Mouse (Mus musculus): Measurements from ENCODE around the gene BC024978. TPM values are rescaled to one million over a fixed set of nuclear protein-coding genes. Genes with fewer than 3 reads are reported as not detected.
A peak's percentile ranks its signal among the peaks of the same experiment; 100 is the strongest.

The BC024978 gene
- polyA plus RNA-seq, 1 experiment from 2014 or later: 3.8 TPM

DNA sequence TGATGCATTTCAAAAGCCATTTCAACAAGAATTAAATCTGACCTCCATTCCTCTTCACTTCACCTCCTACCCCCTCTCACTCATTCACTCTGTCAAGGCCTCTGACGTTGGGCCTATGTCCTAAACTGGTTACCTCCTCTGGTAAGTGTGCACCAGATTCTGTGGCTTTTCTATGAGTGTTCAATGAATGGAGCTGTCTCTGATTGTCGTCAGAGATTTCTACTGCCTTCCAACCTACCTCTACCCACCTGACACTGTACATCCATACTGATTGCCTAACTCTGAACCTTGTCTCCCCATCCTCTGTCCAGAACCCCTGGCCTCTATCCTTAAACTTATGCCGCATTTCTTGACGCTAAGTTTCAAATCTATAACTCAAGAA lies 17.6 kb upstream of the BC024978 start:
- H3K27ac ChIP-seq (ENCODE audit: low read depth): peak overlapping the region; percentile 92

DNA sequence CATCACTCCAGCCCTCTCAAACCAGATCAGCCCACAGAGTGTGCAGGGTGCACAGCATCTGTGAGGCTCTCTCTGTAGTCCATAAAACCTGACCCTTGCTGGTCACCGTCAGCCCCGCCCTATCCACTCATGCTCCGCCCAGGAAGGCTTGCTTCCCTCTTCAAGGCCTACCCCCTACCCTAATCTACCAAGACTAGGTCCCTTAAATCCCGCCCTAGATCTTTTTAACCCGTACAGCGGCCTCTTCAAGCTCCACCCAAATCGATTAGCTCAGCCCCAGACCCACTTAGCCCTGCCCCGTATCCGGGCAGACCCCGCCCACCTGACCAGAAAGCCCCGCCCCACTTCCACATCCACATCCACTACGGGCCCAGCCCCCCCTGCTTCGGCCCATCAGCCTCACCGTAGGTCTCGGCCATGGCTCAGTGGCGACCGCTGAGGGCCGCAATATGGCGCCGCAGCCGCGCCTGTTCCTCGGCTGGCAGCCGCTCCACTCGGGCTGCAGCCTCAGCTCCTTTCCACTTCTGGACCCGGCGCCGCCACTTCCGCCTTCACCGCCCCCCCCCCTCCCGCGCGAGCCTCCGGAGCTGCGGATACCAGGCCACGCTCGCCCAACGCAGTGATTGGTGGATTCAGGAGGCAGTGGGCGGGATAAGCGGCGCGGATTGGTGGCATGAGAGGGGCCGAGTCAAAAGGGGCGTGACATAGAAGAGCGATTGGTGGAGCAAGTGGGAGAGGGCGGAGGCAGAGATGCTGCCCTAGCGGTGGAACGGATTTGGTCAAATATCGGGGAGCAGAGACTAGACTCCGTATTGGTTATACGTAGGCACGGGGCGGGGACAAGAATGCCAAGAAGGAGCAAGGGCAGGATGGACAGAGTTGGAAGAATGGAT lies 17.0 kb upstream of the BC024978 start, which contains the start of gene Rab4b:
Gene Rab4b, minus strand, starts transcription at position 573 of the 893 bp plus-strand sequence.
- H3K4me1 ChIP-seq (ENCODE audit: insufficient read depth): peaks cover 9% of the 10 kb centered on the region
- H3K9ac ChIP-seq: peak within 1 kb of the TSS; percentile 48
- under 1% methylated on average over 53 of the region's 53 CpGs for WGBS
- peak within 1 kb of the TSS; percentile 92 for H3K27ac ChIP-seq (ENCODE audit: low read depth)
- peak; percentile 75 for TF ChIP-seq CTCF (IDR thresholded peaks at IDR 0.05; ENCODE audit: low read depth)
- H3K4me2 ChIP-seq: peak within 1 kb of the TSS; percentile 67
- no peaks in the 10 kb centered on the region for H3K9me3 ChIP-seq (ENCODE audit: low read depth, low read length)
- peak; percentile 99 for DNase-seq
- peaks cover 27% of the 10 kb centered on the region; the same call in 1 of the 2 replicates for H3K36me3 ChIP-seq (ENCODE audit: insufficient read depth)
- H3K4me3 ChIP-seq (ENCODE audit: low read depth, low read length): peak within 1 kb of the TSS; percentile 61
- no peaks in the 10 kb centered on the region for H3K27me3 ChIP-seq (ENCODE audit: insufficient read depth, low read length)
- peak; percentile 97 for ATAC-seq (ENCODE audit: insufficient read depth)

More for the DNA sequence above, 17.6 kb upstream of the BC024978 start:
- peak overlapping the region; percentile 48 for H3K9ac ChIP-seq
- peak overlapping the region; percentile 67 for H3K4me2 ChIP-seq
- DNase-seq: no peak
- TF ChIP-seq CTCF (IDR thresholded peaks at IDR 0.05; ENCODE audit: low read depth): no peak
- ATAC-seq (ENCODE audit: insufficient read depth): no peak
- H3K9me3 ChIP-seq (ENCODE audit: low read depth, low read length): no peaks in the 10 kb centered on the region
- peak overlapping the region; percentile 61 for H3K4me3 ChIP-seq (ENCODE audit: low read depth, low read length)
- H3K36me3 ChIP-seq (ENCODE audit: insufficient read depth): peaks cover 27% of the 10 kb centered on the region
- peaks cover 9% of the 10 kb centered on the region for H3K4me1 ChIP-seq (ENCODE audit: insufficient read depth)
- no peaks in the 10 kb centered on the region for H3K27me3 ChIP-seq (ENCODE audit: insufficient read depth, low read length)
- WGBS: 12% methylated on average over 4 of the region's 4 CpGs

DNA sequence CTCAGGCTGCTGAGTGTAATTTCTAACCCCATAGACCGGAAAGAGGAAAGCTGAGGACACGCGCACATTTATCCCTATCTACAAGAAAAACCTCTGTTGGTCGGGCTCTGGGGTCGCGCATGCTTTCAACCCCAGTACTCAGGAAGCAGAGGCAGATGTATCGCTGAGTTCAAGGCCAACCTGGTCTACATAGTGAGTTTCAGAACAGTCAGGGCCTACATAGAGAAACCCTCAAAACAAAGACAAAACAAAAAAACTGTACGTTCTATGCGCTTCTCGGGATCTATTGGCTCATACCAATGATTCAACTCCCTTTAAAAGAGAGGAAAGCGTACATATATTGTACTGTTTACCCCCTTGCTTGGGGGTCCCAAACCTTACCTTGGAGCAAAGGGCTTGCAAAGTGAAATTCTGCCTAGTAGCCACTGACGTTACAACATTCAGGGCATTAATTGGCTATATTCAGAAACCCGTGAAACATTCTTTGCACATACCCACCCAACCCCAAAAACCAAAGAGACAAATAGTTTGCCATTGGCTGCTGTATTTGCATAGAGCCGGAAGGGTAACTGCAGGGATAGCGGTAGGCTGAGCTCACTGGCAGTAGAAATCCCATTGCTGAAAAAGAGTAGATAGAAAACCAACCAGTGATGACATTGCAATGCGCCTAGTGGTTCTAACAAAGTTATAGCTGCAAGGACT lies 16.2 kb upstream of the BC024978 start:
- peak overlapping the region; percentile 32; the same call in 1 of the 2 replicates for H3K9ac ChIP-seq
- TF ChIP-seq CTCF (IDR thresholded peaks at IDR 0.05; ENCODE audit: low read depth): no peak
- ATAC-seq (ENCODE audit: insufficient read depth) (no peak), DNase-seq (no peak)
- H3K9me3 ChIP-seq (ENCODE audit: low read depth, low read length): no peaks in the 10 kb centered on the region
- H3K27ac ChIP-seq (ENCODE audit: low read depth): peak overlapping the region; percentile 92
- peak overlapping the region; percentile 67 for H3K4me2 ChIP-seq
- H3K4me3 ChIP-seq (ENCODE audit: low read depth, low read length): peak overlapping the region; percentile 61
- WGBS: 39% methylated on average over 16 of the region's 16 CpGs
- H3K27me3 ChIP-seq (ENCODE audit: insufficient read depth, low read length): no peaks in the 10 kb centered on the region
- peaks cover 26% of the 10 kb centered on the region; the same call in 1 of the 2 replicates for H3K36me3 ChIP-seq (ENCODE audit: insufficient read depth)
- H3K4me1 ChIP-seq (ENCODE audit: insufficient read depth): peaks cover 9% of the 10 kb centered on the region

- ATAC-seq (ENCODE audit: insufficient read depth) (no peak), DNase-seq (peak; percentile 70)
- Histone ChIP-seq H3K9me3 (ENCODE audit: low read depth, low read length) (no peaks in the 10 kb centered on the region), H3K36me3 (ENCODE audit: insufficient read depth) (peaks cover 26% of the 10 kb centered on the region), H3K4me3 (ENCODE audit: low read depth, low read length) (peak overlapping the region; percentile 61), H3K27ac (ENCODE audit: low read depth) (peak overlapping the region; percentile 92), H3K4me2 (peak overlapping the region; percentile 67), H3K27me3 (ENCODE audit: insufficient read depth, low read length) (no peaks in the 10 kb centered on the region), H3K9ac (peak overlapping the region; percentile 36; the same call in 1 of the 2 replicates), H3K4me1 (ENCODE audit: insufficient read depth) (peaks cover 9% of the 10 kb centered on the region)
- no peak for TF ChIP-seq CTCF (IDR thresholded peaks at IDR 0.05; ENCODE audit: low read depth)
- WGBS: 33% methylated on average over 5 of the region's 5 CpGs
These were observed 15.5 kb upstream of the BC024978 start for GRCm38 (mm10) chr7:27180036-27180435.

DNA sequence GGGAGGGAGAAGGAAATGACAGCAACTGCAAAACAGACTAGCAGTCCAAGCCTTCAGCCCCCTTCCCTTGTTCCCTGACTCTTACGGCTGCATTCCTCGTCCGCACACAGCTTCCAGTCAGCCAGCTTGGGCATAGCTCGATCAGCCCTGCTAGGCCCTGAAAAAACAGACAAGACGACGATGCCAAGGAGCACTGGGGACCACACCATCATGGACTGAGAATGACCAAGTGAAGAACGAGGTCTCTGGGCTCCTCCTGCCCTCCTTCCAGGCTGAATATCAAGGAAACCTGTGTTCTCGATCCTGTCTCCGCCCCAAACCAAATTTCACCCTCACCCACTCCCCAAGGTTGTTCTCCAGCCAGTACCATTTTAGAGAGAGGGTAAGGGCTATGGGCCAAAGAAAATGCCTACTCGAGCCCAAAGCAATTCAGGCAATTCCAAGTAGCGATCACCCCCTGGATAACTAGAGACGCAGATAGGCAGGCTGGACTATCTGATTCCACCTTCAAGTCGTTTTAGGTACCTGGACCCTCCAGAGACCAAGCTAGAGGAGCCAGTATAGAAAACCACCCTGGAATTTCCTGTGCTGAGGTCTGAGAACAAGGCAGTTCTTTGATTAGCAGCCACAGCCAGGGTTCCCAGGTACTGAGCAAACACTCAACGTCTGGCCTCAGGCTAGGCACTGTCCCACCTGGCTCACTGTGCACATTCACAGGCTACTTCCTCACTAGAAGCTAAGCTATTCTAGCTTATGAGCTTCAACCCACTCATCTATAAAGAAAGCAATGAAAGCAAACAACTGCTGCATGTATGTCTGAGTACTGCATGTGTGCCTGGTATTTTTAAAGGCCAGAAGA lies 14.5 kb upstream of the BC024978 start, which contains the start of the genes Gm21983 and Mia:
Gene Gm21983, minus strand, starts transcription at position 250 of the 859 bp plus-strand sequence.
Gene Mia, minus strand, starts transcription at position 321 of the 859 bp plus-strand sequence.
- H3K4me2 ChIP-seq: peak within 1 kb of the TSS; percentile 67
- H3K9me3 ChIP-seq (ENCODE audit: low read depth, low read length): no peaks in the 10 kb centered on the region
- TF ChIP-seq CTCF (IDR thresholded peaks at IDR 0.05; ENCODE audit: low read depth): no peak
- no peaks in the 10 kb centered on the region for H3K27me3 ChIP-seq (ENCODE audit: insufficient read depth, low read length)
- H3K4me1 ChIP-seq (ENCODE audit: insufficient read depth): peaks cover 9% of the 10 kb centered on the region
- WGBS: 46% methylated on average over 14 of the region's 14 CpGs
- peak within 1 kb of the TSS; percentile 61 for H3K4me3 ChIP-seq (ENCODE audit: low read depth, low read length)
- H3K9ac ChIP-seq: peak within 1 kb of the TSS; percentile 36
- DNase-seq (peak; percentile 76), ATAC-seq (ENCODE audit: insufficient read depth) (peak; percentile 4; the same call in 1 of the 2 replicates)
- peak within 1 kb of the TSS; percentile 92 for H3K27ac ChIP-seq (ENCODE audit: low read depth)
- H3K36me3 ChIP-seq (ENCODE audit: insufficient read depth): peaks cover 33% of the 10 kb centered on the region

- Histone ChIP-seq H3K27me3 (ENCODE audit: insufficient read depth, low read length) (no peaks in the 10 kb centered on the region), H3K27ac (ENCODE audit: low read depth) (peak overlapping the region; percentile 91; the same call in 1 of the 2 replicates), H3K4me2 (no peak overlapping the region), H3K36me3 (ENCODE audit: insufficient read depth) (peaks cover 47% of the 10 kb centered on the region), H3K9me3 (ENCODE audit: low read depth, low read length) (no peaks in the 10 kb centered on the region), H3K4me3 (ENCODE audit: low read depth, low read length) (no peak overlapping the region), H3K4me1 (ENCODE audit: insufficient read depth) (peaks cover 9% of the 10 kb centered on the region), H3K9ac (no peak overlapping the region)
- no peak for DNase-seq
- WGBS: 62% methylated on average over 1 of the region's 1 CpGs
- no peak for ATAC-seq (ENCODE audit: insufficient read depth)
- TF ChIP-seq CTCF (IDR thresholded peaks at IDR 0.05; ENCODE audit: low read depth): no peak
These were observed 13.1 kb upstream of the BC024978 start for GRCm38 (mm10) chr7:27182498-27182897.
